8 mouse cellular contexts compared by ENCODE assay signal in genomic region chr5:64155861-64156550, GRCm38 (mm10). TPM values are rescaled to one million over a fixed set of nuclear protein-coding genes. Genes with fewer than 3 reads are reported as not detected.
DNase-seq lines count a peak whose midpoint lies in the region; ATAC-seq and TF ChIP-seq lines count a peak whose summit lies in the region.

Gene Tbc1d1 (plus strand): TSS chr5:64156305.

- no peak within 1 kb of the TSS for H3K27ac ChIP-seq in forebrain, embryonic 13.5 days
- no peak within 1 kb of the TSS for H3K27ac ChIP-seq in layer of hippocampus, adult 2 months
- H3K27ac ChIP-seq in lung, embryonic 16.5 days (ENCODE audit: low read length), result peak within 1 kb of the TSS; percentile 98

- H3K4me1 ChIP-seq in forebrain, embryonic 13.5 days, result peaks cover 7% of the 10 kb centered on the region
- H3K4me1 ChIP-seq in lung, embryonic 16.5 days (replicated peaks; ENCODE audit: control insufficient read depth, insufficient read depth, low read length), result peaks cover 18% of the 10 kb centered on the region

- TF ChIP-seq CTCF in layer of hippocampus, adult 2 months (conservative IDR thresholded peaks at IDR 0.05), result no peak

- no peak for ATAC-seq in forebrain, embryonic 13.5 days
- ATAC-seq in lung, embryonic 16.5 days (ENCODE audit: low read depth), result peak; percentile 93

- H3K4me2 ChIP-seq in forebrain, embryonic 13.5 days, result no peak within 1 kb of the TSS
- peak within 1 kb of the TSS; percentile 53 for H3K4me2 ChIP-seq in lung, embryonic 16.5 days (ENCODE audit: low read depth, low read length)

- 59% methylated on average over 11 of the region's 11 CpGs for WGBS in forebrain, embryonic 13.5 days
- WGBS in lung, embryonic 16.5 days, result 11% methylated on average over 11 of the region's 11 CpGs

- peak; percentile 61 for DNase-seq in CD4-positive helper T cell, adult 2 months (ENCODE audit: low read depth, low spot score)
- DNase-seq in adrenal gland, adult 8-10 months, result peak; percentile 38
- peak; percentile 66 for DNase-seq in heart, postnatal 4 days
- peak in 1 of 2 experiments; percentile 24 for DNase-seq in layer of hippocampus, adult 2 months (ENCODE audit: low spot score in 2 of 2)
- DNase-seq in right cerebral cortex, postnatal 4 days, result peak; percentile 11
- DNase-seq in cerebellum, postnatal 4 days (ENCODE audit: low spot score in 2 of 2), result no peak

- no peak within 1 kb of the TSS for H3K9ac ChIP-seq in forebrain, embryonic 13.5 days
- H3K9ac ChIP-seq in lung, embryonic 16.5 days (ENCODE audit: low read length), result peak within 1 kb of the TSS; percentile 55

- no peaks in the 10 kb centered on the region for H3K36me3 ChIP-seq in forebrain, embryonic 13.5 days (ENCODE audit: poor library complexity, severe bottlenecking)
- H3K36me3 ChIP-seq in lung, embryonic 16.5 days (ENCODE audit: control insufficient read depth, insufficient read depth, low read length), result no peaks in the 10 kb centered on the region

- no peak within 1 kb of the TSS for H3K4me3 ChIP-seq in forebrain, embryonic 13.5 days
- H3K4me3 ChIP-seq in layer of hippocampus, adult 2 months, result no peak within 1 kb of the TSS
- peak within 1 kb of the TSS; percentile 36 for H3K4me3 ChIP-seq in lung, embryonic 16.5 days (ENCODE audit: low read length)

- H3K27me3 ChIP-seq in forebrain, embryonic 13.5 days, result peaks cover 26% of the 10 kb centered on the region
- H3K27me3 ChIP-seq in lung, embryonic 16.5 days (ENCODE audit: control insufficient read depth, insufficient read depth, low read depth, low read length), result peaks cover 2% of the 10 kb centered on the region; the same call in 1 of the 2 replicates

- H3K9me3 ChIP-seq in forebrain, embryonic 13.5 days (replicated peaks), result no peaks in the 10 kb centered on the region
- no peaks in the 10 kb centered on the region for H3K9me3 ChIP-seq in lung, embryonic 16.5 days (ENCODE audit: control insufficient read depth, low read length)

RNA-seq across cellular contexts. Expression of gene Tbc1d1, which starts in this region (rescaled TPM):
- 10 to 100 TPM; 10.2 to 17.7 (median 14.7) TPM for total RNA-seq in adrenal gland, adult 8-10 months (2022)
- 15.9 and 16.5 TPM in 2 replicates for polyA plus RNA-seq in forebrain, embryonic 13.5 days (2015; fragmentation: Nextera tagmentation; extraction: Ambion mirVana)
- 10 to 100 TPM; 55.5 to 58.6 TPM for total RNA-seq in heart, postnatal 4 days (2021)
- total RNA-seq in layer of hippocampus, adult 2 months (2021), result 10 to 100 TPM; 26.6 to 33.2 TPM
- polyA plus RNA-seq in lung, embryonic 16.5 days (2015; fragmentation: Nextera tagmentation; extraction: Ambion mirVana), result 38.9 and 41.5 TPM in 2 replicates

Comparison
In these comparisons a context has a peak if more than half of its experiments do, and no peak if none do; other contexts are left out.
1. DNase-seq: peak in CD4-positive helper T cell, adult 2 months (single experiment), adrenal gland, adult 8-10 months (single experiment), heart, postnatal 4 days (single experiment) and right cerebral cortex, postnatal 4 days (single experiment); none in cerebellum, postnatal 4 days (0 of 2).